ENCODE assay signal across 8 mouse cellular contexts in the genomic region with DNA sequence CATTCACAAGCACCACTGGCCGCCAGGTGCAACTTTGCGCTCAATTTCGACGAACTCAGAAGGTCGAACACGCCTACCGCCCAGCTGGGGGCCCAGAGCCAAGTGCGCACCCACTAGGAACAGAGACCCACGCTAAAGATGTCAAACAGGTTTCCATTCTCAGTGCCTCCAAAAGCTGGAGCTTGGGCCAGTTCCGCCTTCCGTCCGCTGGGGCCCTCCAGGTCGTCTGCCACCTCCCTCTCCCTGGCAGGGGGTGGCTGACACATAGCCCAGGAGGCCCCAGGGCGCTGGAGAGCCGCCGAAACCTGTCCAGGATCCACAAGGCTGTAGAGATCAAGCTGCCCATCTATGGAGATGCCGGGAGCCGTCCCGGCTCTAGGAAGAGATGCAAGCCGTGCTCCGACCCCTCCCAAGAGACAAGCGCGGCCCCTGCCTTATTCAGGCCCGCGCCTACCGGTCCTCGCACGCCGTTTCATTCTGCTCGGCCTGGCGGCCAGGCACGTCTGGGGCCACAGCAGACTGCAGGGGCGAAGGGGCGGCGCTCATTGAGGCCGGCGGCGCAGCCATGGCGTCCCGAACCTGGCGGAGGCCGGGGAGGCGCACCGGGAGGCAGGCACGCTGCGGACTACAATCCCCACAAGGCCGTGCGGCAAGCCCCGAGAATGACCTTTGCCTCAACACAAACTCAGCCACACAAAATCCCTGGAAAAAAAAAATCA. TPM values are rescaled to one million over a fixed set of nuclear protein-coding genes. Genes with fewer than 3 reads are reported as not detected.
DNase-seq lines count a peak whose midpoint lies in the region; ATAC-seq and TF ChIP-seq lines count a peak whose summit lies in the region.

No protein-coding gene starts in this region.

- ATAC-seq in embryonic facial prominence, embryonic 13.5 days (ENCODE audit: insufficient number of reproducible peaks, insufficient read depth, low FRiP score, low TSS enrichment, low read depth) = peak; percentile 71
- ATAC-seq in midbrain, embryonic 11.5 days (ENCODE audit: low FRiP score) = peak; percentile 87

- no peak; the same call in 1 of the 2 replicates for TF ChIP-seq CTCF in small intestine, adult 2 months (IDR thresholded peaks at IDR 0.05; ENCODE audit: extremely low read depth, insufficient read length, insufficient replicate concordance, low read depth, low read length)

- no peaks in the 10 kb centered on the region for H3K9me3 ChIP-seq in embryonic facial prominence, embryonic 13.5 days
- H3K9me3 ChIP-seq in limb, embryonic 10.5 days (replicated peaks) = no peaks in the 10 kb centered on the region
- no peaks in the 10 kb centered on the region for H3K9me3 ChIP-seq in midbrain, embryonic 11.5 days (ENCODE audit: control insufficient read depth, low read length)

- no peaks in the 10 kb centered on the region for H3K27me3 ChIP-seq in embryonic facial prominence, embryonic 13.5 days
- H3K27me3 ChIP-seq in limb, embryonic 10.5 days (ENCODE audit: low read depth, poor library complexity, severe bottlenecking) = no peaks in the 10 kb centered on the region
- no peaks in the 10 kb centered on the region for H3K27me3 ChIP-seq in midbrain, embryonic 11.5 days (ENCODE audit: control insufficient read depth, insufficient read depth, low read length)
- no peaks in the 10 kb centered on the region for H3K27me3 ChIP-seq in small intestine, adult 2 months (ENCODE audit: control insufficient read depth, insufficient read depth, low read length)

- peak overlapping the region; percentile 77 for H3K4me3 ChIP-seq in embryonic facial prominence, embryonic 13.5 days
- peak overlapping the region; percentile 85 for H3K4me3 ChIP-seq in limb, embryonic 10.5 days
- peak overlapping the region; percentile 79 for H3K4me3 ChIP-seq in midbrain, embryonic 11.5 days (ENCODE audit: low read depth, low read length)
- H3K4me3 ChIP-seq in small intestine, adult 2 months (ENCODE audit: low read depth, low read length) = peak overlapping the region; percentile 85

- H3K27ac ChIP-seq in embryonic facial prominence, embryonic 13.5 days = peak overlapping the region; percentile 93
- H3K27ac ChIP-seq in limb, embryonic 10.5 days = peak overlapping the region; percentile 92
- H3K27ac ChIP-seq in midbrain, embryonic 11.5 days (ENCODE audit: low read depth, low read length) = peak overlapping the region; percentile 85
- peak overlapping the region; percentile 92 for H3K27ac ChIP-seq in small intestine, adult 2 months (ENCODE audit: insufficient read depth, low read depth, low read length)

- H3K36me3 ChIP-seq in embryonic facial prominence, embryonic 13.5 days = peaks cover 38% of the 10 kb centered on the region
- peaks cover 36% of the 10 kb centered on the region for H3K36me3 ChIP-seq in limb, embryonic 10.5 days
- peaks cover 10% of the 10 kb centered on the region for H3K36me3 ChIP-seq in midbrain, embryonic 11.5 days (ENCODE audit: control insufficient read depth, insufficient read depth, low read length)
- peaks cover 7% of the 10 kb centered on the region; the same call in 1 of the 2 replicates for H3K36me3 ChIP-seq in small intestine, adult 2 months (ENCODE audit: control insufficient read depth, insufficient read depth, low read length)

- H3K4me2 ChIP-seq in embryonic facial prominence, embryonic 13.5 days = peak overlapping the region; percentile 91
- H3K4me2 ChIP-seq in midbrain, embryonic 11.5 days = peak overlapping the region; percentile 95

- WGBS in embryonic facial prominence, embryonic 13.5 days = under 1% methylated on average over 49 of the region's 49 CpGs
- under 1% methylated on average over 49 of the region's 49 CpGs for WGBS in limb, embryonic 10.5 days
- WGBS in midbrain, embryonic 11.5 days = under 1% methylated on average over 49 of the region's 49 CpGs
- under 1% methylated on average over 49 of the region's 49 CpGs for WGBS in small intestine, adult 2 months

- peak overlapping the region; percentile 91 for H3K9ac ChIP-seq in embryonic facial prominence, embryonic 13.5 days
- peak overlapping the region; percentile 90 for H3K9ac ChIP-seq in midbrain, embryonic 11.5 days (ENCODE audit: low read length)

- peaks cover 26% of the 10 kb centered on the region for H3K4me1 ChIP-seq in embryonic facial prominence, embryonic 13.5 days
- peaks cover 22% of the 10 kb centered on the region for H3K4me1 ChIP-seq in limb, embryonic 10.5 days
- H3K4me1 ChIP-seq in midbrain, embryonic 11.5 days (ENCODE audit: control insufficient read depth, insufficient read depth, low read length) = peaks cover 6% of the 10 kb centered on the region
- peaks cover 18% of the 10 kb centered on the region for H3K4me1 ChIP-seq in small intestine, adult 2 months (ENCODE audit: control insufficient read depth, insufficient read depth, insufficient read length, low read length)

- peak; percentile 56; the same call in 1 of the 2 replicates for TF ChIP-seq POLR2A in small intestine, adult 2 months (IDR thresholded peaks at IDR 0.05; ENCODE audit: low read depth, low read length)

- peak; percentile 85 for DNase-seq in 3T3-L1 (ENCODE audit: low read depth, low spot score)
- DNase-seq in adrenal gland, postnatal 36 days = peak; percentile 93 to 95
- DNase-seq in heart, adult 18-20 months = peak; percentile 91 to 93
- DNase-seq in kidney, adult 18-20 months = peak; percentile 91
- peak; percentile 85 for DNase-seq in limb, embryonic 10.5 days (ENCODE audit: low spot score)
- DNase-seq in midbrain, embryonic 11.5 days (ENCODE audit: low spot score, missing footprints) = peak; percentile 98

RNA-seq across cellular contexts. Expression of a gene that starts 3.1 kb away (rescaled TPM):
- total RNA-seq in adrenal gland, postnatal 36 days (2021) = 10 to 100 TPM; 77.0 to 79.8 TPM
- 41.1 and 57.1 TPM in 2 replicates for polyA plus RNA-seq in embryonic facial prominence, embryonic 13.5 days (2015; fragmentation: Nextera tagmentation; extraction: Ambion mirVana)
- 10 to 100 TPM; 32.5 to 34.1 TPM for total RNA-seq in heart, adult 18-20 months (2021)
- 36.6 and 44.1 TPM in 2 replicates for polyA plus RNA-seq in limb, embryonic 10.5 days (2016; fragmentation: Nextera tagmentation; extraction: Ambion mirVana)
- polyA plus RNA-seq in midbrain, embryonic 11.5 days (2014; fragmentation: Nextera tagmentation; extraction: Ambion mirVana) = 46.4 and 50.2 TPM in 2 replicates
- 96.9 and 149 TPM in 2 replicates for polyA plus RNA-seq in small intestine, adult 2 months (2012; rRNA removed)

RNA-seq across cellular contexts. Expression of a gene that starts 10.1 kb away (rescaled TPM):
- 10 to 100 TPM; 61.8 to 66.9 TPM for total RNA-seq in adrenal gland, postnatal 36 days (2021)
- 64.0 and 68.9 TPM in 2 replicates for polyA plus RNA-seq in embryonic facial prominence, embryonic 13.5 days (2015; fragmentation: Nextera tagmentation; extraction: Ambion mirVana)
- 10 to 100 TPM; 35.9 to 37.7 TPM for total RNA-seq in heart, adult 18-20 months (2021)
- polyA plus RNA-seq in limb, embryonic 10.5 days (2016; fragmentation: Nextera tagmentation; extraction: Ambion mirVana) = 79.4 and 80.5 TPM in 2 replicates
- 77.0 and 82.6 TPM in 2 replicates for polyA plus RNA-seq in midbrain, embryonic 11.5 days (2014; fragmentation: Nextera tagmentation; extraction: Ambion mirVana)
- 4.9 and 10.4 TPM in 2 replicates for polyA plus RNA-seq in small intestine, adult 2 months (2012; rRNA removed)

RNA-seq across cellular contexts. Expression of a gene that starts 11.0 kb away (rescaled TPM):
- 10 to 100 TPM; 43.1 to 61.3 TPM for total RNA-seq in adrenal gland, postnatal 36 days (2021)
- polyA plus RNA-seq in embryonic facial prominence, embryonic 13.5 days (2015; fragmentation: Nextera tagmentation; extraction: Ambion mirVana) = 70.9 and 81.1 TPM in 2 replicates
- 10 to 100 TPM in 1 of 2 experiments, 1 to 10 TPM in 1; 9.7 to 10.8 TPM for total RNA-seq in heart, adult 18-20 months (2021)
- polyA plus RNA-seq in limb, embryonic 10.5 days (2016; fragmentation: Nextera tagmentation; extraction: Ambion mirVana) = 37.5 and 57.7 TPM in 2 replicates
- 24.6 and 27.0 TPM in 2 replicates for polyA plus RNA-seq in midbrain, embryonic 11.5 days (2014; fragmentation: Nextera tagmentation; extraction: Ambion mirVana)
- polyA plus RNA-seq in small intestine, adult 2 months (2012; rRNA removed) = 12.7 and 15.7 TPM in 2 replicates

RNA-seq across cellular contexts. Expression of a gene that starts 17.5 kb away (rescaled TPM):
- total RNA-seq in adrenal gland, postnatal 36 days (2021) = 10 to 100 TPM; 13.8 to 14.7 TPM
- polyA plus RNA-seq in embryonic facial prominence, embryonic 13.5 days (2015; fragmentation: Nextera tagmentation; extraction: Ambion mirVana) = 9.3 and 10.4 TPM in 2 replicates
- total RNA-seq in heart, adult 18-20 months (2021) = 1 to 10 TPM; 1.6 to 2.3 TPM
- 12.0 and 17.2 TPM in 2 replicates for polyA plus RNA-seq in limb, embryonic 10.5 days (2016; fragmentation: Nextera tagmentation; extraction: Ambion mirVana)
- 63.4 and 64.4 TPM in 2 replicates for polyA plus RNA-seq in midbrain, embryonic 11.5 days (2014; fragmentation: Nextera tagmentation; extraction: Ambion mirVana)
- polyA plus RNA-seq in small intestine, adult 2 months (2012; rRNA removed) = 13.6 and 26.0 TPM in 2 replicates

Comparison
In these comparisons a context has a peak if more than half of its experiments do, and no peak if none do; other contexts are left out.
1. Peak in every context shown above with its lines: DNase-seq, ATAC-seq, H3K4me3 ChIP-seq and H3K27ac ChIP-seq.